Mouse (Mus musculus) stomach, postnatal 0 days (tissue): ENCODE results near the gene Smarcb1.

ENCODE experiments used
- CTCF ChIP-seq: IDR thresholded peaks from 2 replicates; pipeline ENCODE4 v1.5.1; 2016; ENCODE audit warnings: antibody characterized with exemption, low read depth, mild to moderate bottlenecking, moderate library complexity
- EP300 ChIP-seq: optimal IDR thresholded peaks from 2 replicates; pipeline ENCODE3; 2016; ENCODE audit warnings: antibody characterized with exemption

DNA sequence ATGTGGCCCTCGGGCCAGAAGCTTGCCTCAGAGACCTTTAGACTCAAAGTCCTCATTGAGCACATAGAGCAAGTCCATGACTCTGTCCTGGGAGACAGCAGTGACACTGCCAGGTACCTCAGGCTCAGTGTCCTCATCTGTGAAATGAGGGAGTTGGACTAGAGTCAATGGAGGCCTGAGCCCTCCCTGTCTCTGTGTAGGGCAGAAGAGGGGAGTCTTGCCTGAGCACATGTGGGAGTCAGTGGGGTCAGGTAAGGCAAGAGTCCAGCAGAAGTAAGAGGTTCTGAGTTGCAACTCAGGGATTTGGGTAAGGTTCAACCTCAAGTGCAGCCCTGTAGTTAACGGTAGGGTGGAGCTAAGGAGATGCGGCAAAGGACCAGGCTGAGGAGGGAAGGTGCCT is 64.4 kb downstream of the Smarcb1 start:
- TF ChIP-seq CTCF: no peak
- TF ChIP-seq EP300: no peak
